Mouse (Mus musculus) hindbrain, embryonic 15.5 days (tissue): ENCODE results near the gene Olfr905. TPM values are rescaled to one million over a fixed set of nuclear protein-coding genes. Genes with fewer than 3 reads are reported as not detected.

ENCODE experiments used
- ATAC-seq: fragments of 200-750 bp; cut with Nextera tagmentation; 2 replicates; pipeline ENCODE4 v1.8.0; 2017; ENCODE audit warnings: low read depth, moderate number of reproducible peaks, moderate TSS enrichment; ENCODE audit not compliant: low FRiP score
- H3K27ac ChIP-seq: fragments of 300-500 bp; sonication (generic); replicated peaks from 2 replicates; pipeline ENCODE4 v1.5.1; 2015; ENCODE audit warnings: mild to moderate bottlenecking, inconsistent platforms
- H3K27me3 ChIP-seq: fragments of 300-500 bp; sonication (generic); 2 replicates; pipeline ENCODE4 v1.6.1; 2015; ENCODE audit warnings: control low read depth, inconsistent platforms
- H3K36me3 ChIP-seq: fragments of 300-500 bp; sonication (generic); 2 replicates; pipeline ENCODE4 v1.6.1; 2015; ENCODE audit warnings: control low read depth, inconsistent platforms
- H3K4me1 ChIP-seq: fragments of 300-500 bp; sonication (generic); replicated peaks from 2 replicates; pipeline ENCODE4 v1.6.1; 2015; ENCODE audit warnings: control low read depth, inconsistent platforms
- H3K4me2 ChIP-seq: fragments of 300-500 bp; sonication (generic); 2 replicates; pipeline ENCODE4 v1.6.1; 2015; ENCODE audit warnings: moderate library complexity, mild to moderate bottlenecking, inconsistent platforms
- H3K4me3 ChIP-seq: fragments of 300-500 bp; sonication (generic); 2 replicates; pipeline ENCODE4 v1.5.1; 2015; ENCODE audit warnings: mild to moderate bottlenecking, inconsistent platforms
- H3K9ac ChIP-seq: fragments of 300-500 bp; sonication (generic); 2 replicates; pipeline ENCODE4 v1.6.1; 2015; ENCODE audit warnings: inconsistent platforms
- H3K9me3 ChIP-seq: fragments of 300-500 bp; sonication (generic); 2 replicates; pipeline ENCODE4 v1.6.1; 2016; ENCODE audit warnings: control low read depth, inconsistent platforms
- WGBS: fragments of 180-500 bp; shearing (Covaris S2); methylation state at CpG from one replicate; pipeline ENCODE4 v1.1.7; 2015; 5-methylcytosine and 5-hydroxymethylcytosine counted together
- polyA plus RNA-seq: library from polyadenylated mRNA; unstranded; fragments of >200 nt; fragmentation: Nextera tagmentation; extraction: Ambion mirVana; gene quantifications from 2 replicates; pipeline ENCODE4 v1.2.1, GENCODE M21; 2015

Gene Olfr905
- polyA plus RNA-seq = not detected in 2 replicates

- Histone ChIP-seq H3K27me3 (no peaks in the 10 kb centered on the region), H3K36me3 (no peaks in the 10 kb centered on the region), H3K4me1 (no peaks in the 10 kb centered on the region), H3K4me2 (no peak within 1 kb of the TSS), H3K27ac (no peak within 1 kb of the TSS), H3K4me3 (no peak within 1 kb of the TSS), H3K9ac (no peak within 1 kb of the TSS), H3K9me3 (no peaks in the 10 kb centered on the region)
- ATAC-seq = no peak
These were observed at the start of gene Olfr905 for GRCm38 (mm10) chr9:38470807-38471206. Gene Olfr905 (plus strand): TSS chr9:38471107.

DNA sequence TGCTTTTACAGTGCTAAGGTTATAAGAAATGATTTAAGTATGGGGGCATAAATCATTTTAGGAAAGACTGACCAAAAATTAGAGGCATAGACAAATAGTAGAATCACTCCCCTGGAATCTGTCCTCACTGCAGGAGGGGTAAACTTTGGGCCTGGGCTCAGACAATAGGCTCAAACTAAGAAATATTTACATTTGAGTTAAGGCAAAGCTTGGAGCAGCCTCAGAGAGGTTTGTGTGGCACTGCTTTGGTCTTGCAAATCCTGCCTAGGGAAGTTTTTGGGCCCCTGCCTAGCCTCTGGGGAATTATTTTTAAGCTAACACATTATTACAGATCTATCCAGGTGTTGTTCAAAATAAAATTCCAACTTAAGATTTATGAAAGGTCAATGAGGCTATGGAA, 47.1 kb upstream of the Olfr905 start:
- Histone ChIP-seq H3K9me3 (no peaks in the 10 kb centered on the region), H3K4me2 (no peak overlapping the region), H3K4me1 (no peaks in the 10 kb centered on the region), H3K27me3 (no peaks in the 10 kb centered on the region), H3K4me3 (no peak overlapping the region), H3K9ac (no peak overlapping the region), H3K27ac (no peak overlapping the region), H3K36me3 (no peaks in the 10 kb centered on the region)
- ATAC-seq = no peak

DNA sequence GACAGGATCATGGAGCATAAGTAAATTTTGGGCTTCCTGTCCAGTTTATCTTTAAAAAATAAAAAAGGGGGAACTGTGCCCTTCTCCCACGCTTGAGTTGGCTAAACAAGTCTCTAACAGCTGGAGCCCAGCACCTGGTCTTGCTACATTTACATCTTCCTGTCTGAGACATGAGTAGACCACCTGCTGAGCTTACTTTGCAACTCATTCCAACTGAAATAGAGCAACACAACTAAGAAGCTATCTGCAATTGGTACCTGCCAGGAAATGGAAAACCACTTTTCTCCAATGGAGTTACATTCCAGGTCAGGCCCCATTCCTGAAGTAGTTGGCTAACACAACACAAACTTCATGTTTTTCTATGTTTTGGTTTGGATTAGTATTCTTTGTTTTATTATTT, 43.9 kb upstream of the Olfr905 start:
- ATAC-seq = no peak
- H3K27ac ChIP-seq = no peak overlapping the region
- H3K4me2 ChIP-seq = no peak overlapping the region
- no peak overlapping the region for H3K4me3 ChIP-seq
- no peaks in the 10 kb centered on the region for H3K4me1 ChIP-seq
- no peaks in the 10 kb centered on the region for H3K36me3 ChIP-seq
- no peaks in the 10 kb centered on the region for H3K27me3 ChIP-seq
- WGBS = 64% methylated on average over 1 of the region's 1 CpGs
- no peaks in the 10 kb centered on the region for H3K9me3 ChIP-seq
- H3K9ac ChIP-seq = no peak overlapping the region

GRCm38 (mm10) chr9:38429155-38429554, 41.8 kb upstream of the Olfr905 start, which contains the start of gene Olfr901:
Gene Olfr901 (plus strand): TSS chr9:38429455.
- Histone ChIP-seq H3K4me2 (no peak within 1 kb of the TSS), H3K4me3 (no peak within 1 kb of the TSS), H3K27me3 (no peaks in the 10 kb centered on the region), H3K9me3 (no peaks in the 10 kb centered on the region), H3K27ac (no peak within 1 kb of the TSS), H3K9ac (no peak within 1 kb of the TSS), H3K4me1 (no peaks in the 10 kb centered on the region), H3K36me3 (no peaks in the 10 kb centered on the region)
- WGBS = 83% methylated on average over 1 of the region's 1 CpGs
- no peak for ATAC-seq

DNA sequence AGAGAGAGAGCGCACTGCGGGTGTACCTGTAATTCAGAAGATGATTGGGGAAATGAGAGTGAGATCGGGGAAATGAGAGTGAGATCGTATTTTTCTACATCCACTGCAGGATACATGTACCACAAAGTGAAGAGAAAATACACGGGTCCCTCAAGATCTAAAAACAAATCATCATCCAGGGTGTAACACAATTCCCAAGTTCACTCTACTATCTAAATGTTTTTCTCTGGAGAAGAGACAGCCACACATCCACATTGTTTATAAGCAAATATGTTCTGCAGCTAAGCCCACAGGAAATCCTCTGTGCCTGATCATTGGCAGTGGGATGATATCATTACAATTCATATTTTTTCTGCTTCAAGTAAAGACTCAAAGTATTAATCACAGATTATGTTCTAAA, 23.6 kb upstream of the Olfr905 start, which contains the start of gene Olfr902:
Gene Olfr902 (plus strand): TSS at position 301 of the 400 bp plus-strand sequence.
- ATAC-seq = no peak
- 86% methylated on average over 5 of the region's 5 CpGs for whole genome bisulfite sequencing
- H3K27ac ChIP-seq = no peak within 1 kb of the TSS

DNA sequence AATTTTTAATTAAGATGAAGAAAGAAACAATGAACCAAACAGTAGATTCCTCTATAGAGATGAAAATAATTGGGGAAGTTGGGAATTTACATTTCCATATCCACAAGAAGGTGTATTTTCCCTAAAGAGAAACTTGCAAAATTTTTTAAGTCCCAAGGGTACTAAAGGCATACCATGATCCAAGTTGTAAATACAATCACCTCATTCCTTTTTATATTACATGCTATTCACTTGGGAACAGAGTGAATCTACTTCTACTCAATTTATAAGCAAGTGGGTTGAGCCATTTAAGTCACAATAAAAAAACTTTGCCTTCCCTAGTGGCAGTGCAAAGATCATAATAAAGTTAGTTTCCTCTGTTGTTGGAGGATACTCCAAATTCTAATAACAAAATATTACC, 8.1 kb upstream of the Olfr905 start, which contains the start of gene Olfr904:
Gene Olfr904 (plus strand): TSS at position 301 of the 400 bp plus-strand sequence.
- Histone ChIP-seq H3K36me3 (no peaks in the 10 kb centered on the region), H3K4me1 (no peaks in the 10 kb centered on the region), H3K27me3 (no peaks in the 10 kb centered on the region), H3K4me3 (no peak within 1 kb of the TSS), H3K4me2 (no peak within 1 kb of the TSS), H3K9ac (no peak within 1 kb of the TSS), H3K9me3 (no peaks in the 10 kb centered on the region), H3K27ac (no peak within 1 kb of the TSS)
- no peak for ATAC-seq

More for the DNA sequence above, 23.6 kb upstream of the Olfr905 start, which contains the start of gene Olfr902:
- Histone ChIP-seq H3K9ac (no peak within 1 kb of the TSS), H3K4me3 (no peak within 1 kb of the TSS), H3K4me1 (no peaks in the 10 kb centered on the region), H3K27me3 (no peaks in the 10 kb centered on the region), H3K9me3 (no peaks in the 10 kb centered on the region), H3K4me2 (no peak within 1 kb of the TSS), H3K36me3 (no peaks in the 10 kb centered on the region)

- Histone ChIP-seq H3K27ac (no peak within 1 kb of the TSS), H3K36me3 (no peaks in the 10 kb centered on the region), H3K9ac (no peak within 1 kb of the TSS), H3K4me2 (no peak within 1 kb of the TSS), H3K27me3 (no peaks in the 10 kb centered on the region), H3K4me3 (no peak within 1 kb of the TSS), H3K4me1 (no peaks in the 10 kb centered on the region), H3K9me3 (no peaks in the 10 kb centered on the region)
- 90% methylated on average over 3 of the region's 3 CpGs for WGBS
- ATAC-seq = no peak
These were observed 15.9 kb downstream of the Olfr905 start, which contains the start of gene Olfr906 for GRCm38 (mm10) chr9:38486785-38487184. Gene Olfr906 (plus strand): TSS chr9:38487085.

- 87% methylated on average over 2 of the region's 2 CpGs for WGBS
These were observed 24.6 kb downstream of the Olfr905 start, which contains the start of gene Olfr907 for GRCm38 (mm10) chr9:38495501-38495900. Gene Olfr907 (plus strand): TSS chr9:38495801.

GRCm38 (mm10) chr9:38512353-38512752, 41.4 kb downstream of the Olfr905 start:
- no peaks in the 10 kb centered on the region for H3K9me3 ChIP-seq
- no peak for ATAC-seq
- no peak overlapping the region for H3K27ac ChIP-seq
- H3K4me3 ChIP-seq = no peak overlapping the region
- no peaks in the 10 kb centered on the region for H3K36me3 ChIP-seq
- 73% methylated on average over 2 of the region's 2 CpGs for WGBS
- no peak overlapping the region for H3K4me2 ChIP-seq
- H3K9ac ChIP-seq = no peak overlapping the region
- H3K4me1 ChIP-seq = no peaks in the 10 kb centered on the region
- H3K27me3 ChIP-seq = no peaks in the 10 kb centered on the region

More at GRCm38 (mm10) chr9:38495501-38495900, 24.6 kb downstream of the Olfr905 start, which contains the start of gene Olfr907:
- no peak within 1 kb of the TSS for H3K4me2 ChIP-seq
- H3K9me3 ChIP-seq = no peaks in the 10 kb centered on the region
- ATAC-seq = no peak
- H3K4me1 ChIP-seq = no peaks in the 10 kb centered on the region
- no peak within 1 kb of the TSS for H3K9ac ChIP-seq
- H3K27me3 ChIP-seq = no peaks in the 10 kb centered on the region
- no peak within 1 kb of the TSS for H3K27ac ChIP-seq
- H3K36me3 ChIP-seq = no peaks in the 10 kb centered on the region
- no peak within 1 kb of the TSS for H3K4me3 ChIP-seq

- no peak for ATAC-seq
- Histone ChIP-seq H3K36me3 (no peaks in the 10 kb centered on the region), H3K27me3 (no peaks in the 10 kb centered on the region), H3K4me1 (no peaks in the 10 kb centered on the region), H3K27ac (no peak within 1 kb of the TSS), H3K4me3 (no peak within 1 kb of the TSS), H3K4me2 (no peak within 1 kb of the TSS), H3K9ac (no peak within 1 kb of the TSS), H3K9me3 (no peaks in the 10 kb centered on the region)
- WGBS = 80% methylated on average over 1 of the region's 1 CpGs
These were observed 50.4 kb downstream of the Olfr905 start, which contains the start of gene Olfr911-ps1 for GRCm38 (mm10) chr9:38521280-38521679. Gene Olfr911-ps1 (plus strand): TSS chr9:38521580.

Other genes starting within 250 kb of the Olfr905 start
- not detected in 2 replicates for gene Olfr143, start 218.3 kb upstream of the Olfr905 start, polyA plus RNA-seq
- gene Olfr895, start 203.3 kb upstream of the Olfr905 start, polyA plus RNA-seq = not detected in 2 replicates
- not detected in 2 replicates for gene Olfr896-ps1, start 180.0 kb upstream of the Olfr905 start, polyA plus RNA-seq
- gene Olfr25, start 142.0 kb upstream of the Olfr905 start, polyA plus RNA-seq = not detected in 2 replicates
- not detected in 2 replicates for gene Olfr898, start 122.7 kb upstream of the Olfr905 start, polyA plus RNA-seq
- gene Olfr250, start 104.2 kb upstream of the Olfr905 start, polyA plus RNA-seq = not detected in 2 replicates
- not detected in 2 replicates for gene Olfr251, start 94.0 kb upstream of the Olfr905 start, polyA plus RNA-seq
- not detected in 2 replicates for gene Olfr147, start 69.4 kb upstream of the Olfr905 start, polyA plus RNA-seq
- not detected in 2 replicates for gene Olfr901, start 41.7 kb upstream of the Olfr905 start, polyA plus RNA-seq
- not detected in 2 replicates for gene Olfr902, start 23.5 kb upstream of the Olfr905 start, polyA plus RNA-seq
- not detected in 2 replicates for gene Olfr904, start 8.0 kb upstream of the Olfr905 start, polyA plus RNA-seq
- gene Olfr906, start 16.0 kb downstream of the Olfr905 start, polyA plus RNA-seq = not detected in 2 replicates
- not detected in 2 replicates for gene Olfr907, start 24.7 kb downstream of the Olfr905 start, polyA plus RNA-seq
- gene Olfr911-ps1, start 50.5 kb downstream of the Olfr905 start, polyA plus RNA-seq = not detected in 2 replicates
- gene Olfr910, start 66.7 kb downstream of the Olfr905 start, polyA plus RNA-seq = not detected in 2 replicates
- gene Olfr912, start 109.1 kb downstream of the Olfr905 start, polyA plus RNA-seq = not detected in 2 replicates
- not detected in 2 replicates for gene Olfr913, start 121.7 kb downstream of the Olfr905 start, polyA plus RNA-seq
- not detected in 2 replicates for gene Olfr914, start 134.0 kb downstream of the Olfr905 start, polyA plus RNA-seq
- gene Olfr916, start 188.8 kb downstream of the Olfr905 start, polyA plus RNA-seq = not detected in 2 replicates
- not detected in 2 replicates for gene Olfr917, start 194.7 kb downstream of the Olfr905 start, polyA plus RNA-seq
- gene Olfr918, start 203.5 kb downstream of the Olfr905 start, polyA plus RNA-seq = not detected in 2 replicates
- not detected in 2 replicates for gene Olfr919, start 232.6 kb downstream of the Olfr905 start, polyA plus RNA-seq
- gene Vwa5a, start 247.2 kb downstream of the Olfr905 start, polyA plus RNA-seq = 8.5 and 9.1 TPM in 2 replicates